Mouse (Mus musculus) midbrain, embryonic 10.5 days (tissue): ENCODE results near the gene Kdelc1. TPM values are rescaled to one million over a fixed set of nuclear protein-coding genes. Genes with fewer than 3 reads are reported as not detected.

ENCODE experiments used
- DNase-seq: peaks from one replicate; pipeline ENCODE4 v3.0.0-alpha.2; 2017; ENCODE audit warnings: low spot score
- H3K27ac ChIP-seq: fragments of 300-500 bp; sonication (generic); replicated peaks from 2 replicates; pipeline ENCODE4 v1.5.1; 2016; ENCODE audit warnings: mild to moderate bottlenecking
- H3K27me3 ChIP-seq: fragments of 300-500 bp; sonication (generic); 2 replicates; pipeline ENCODE4 v1.6.1; 2016; ENCODE audit warnings: low read depth, mild to moderate bottlenecking; ENCODE audit not compliant: poor library complexity, severe bottlenecking
- H3K36me3 ChIP-seq: fragments of 300-500 bp; sonication (generic); 2 replicates; pipeline ENCODE4 v1.6.1; 2016; ENCODE audit warnings: mild to moderate bottlenecking, moderate library complexity
- H3K4me1 ChIP-seq: fragments of 300-500 bp; sonication (generic); 2 replicates; pipeline ENCODE4 v1.6.1; 2016
- H3K4me3 ChIP-seq: fragments of 300-500 bp; sonication (generic); 2 replicates; pipeline ENCODE4 v1.5.1; 2016; ENCODE audit warnings: mild to moderate bottlenecking, moderate library complexity
- H3K9me3 ChIP-seq: fragments of 300-500 bp; sonication (generic); replicated peaks from 2 replicates; pipeline ENCODE4 v1.6.1; 2016; ENCODE audit warnings: mild to moderate bottlenecking
- whole genome bisulfite sequencing: fragments of 180-500 bp; shearing (Covaris S2); methylation state at CpG from one replicate; pipeline ENCODE4 v1.1.7; 2016; 5-methylcytosine and 5-hydroxymethylcytosine counted together
- polyA plus RNA-seq: library from polyadenylated mRNA; unstranded; fragments of >200 nt; fragmentation: Nextera tagmentation; extraction: Ambion mirVana; gene quantifications from 2 replicates; pipeline ENCODE4 v1.2.1, GENCODE M21; 2016

Gene Kdelc1
- polyA plus RNA-seq, 1 experiment from 2014 or later = 64.6 TPM

GRCm38 (mm10) chr1:44122256-44122655 lies 3.6 kb upstream of the Kdelc1 start:
- H3K4me3 ChIP-seq = no peak overlapping the region
- H3K27me3 ChIP-seq = no peaks in the 10 kb centered on the region
- H3K9me3 ChIP-seq = no peaks in the 10 kb centered on the region
- WGBS = 89% methylated on average over 3 of the region's 3 CpGs
- no peak overlapping the region for H3K27ac ChIP-seq
- DNase-seq = no peak
- H3K4me1 ChIP-seq = peaks cover 23% of the 10 kb centered on the region
- H3K36me3 ChIP-seq = peaks cover 35% of the 10 kb centered on the region

GRCm38 (mm10) chr1:44120074-44120406 lies 1.4 kb upstream of the Kdelc1 start:
- no peak for DNase-seq
- no peaks in the 10 kb centered on the region for H3K27me3 ChIP-seq
- H3K36me3 ChIP-seq = peaks cover 40% of the 10 kb centered on the region
- peak overlapping the region; percentile 96 for H3K27ac ChIP-seq
- peak overlapping the region; percentile 78 for H3K4me3 ChIP-seq
- 2% methylated on average over 6 of the region's 6 CpGs for WGBS
- no peaks in the 10 kb centered on the region for H3K9me3 ChIP-seq
- H3K4me1 ChIP-seq = peaks cover 23% of the 10 kb centered on the region

DNA sequence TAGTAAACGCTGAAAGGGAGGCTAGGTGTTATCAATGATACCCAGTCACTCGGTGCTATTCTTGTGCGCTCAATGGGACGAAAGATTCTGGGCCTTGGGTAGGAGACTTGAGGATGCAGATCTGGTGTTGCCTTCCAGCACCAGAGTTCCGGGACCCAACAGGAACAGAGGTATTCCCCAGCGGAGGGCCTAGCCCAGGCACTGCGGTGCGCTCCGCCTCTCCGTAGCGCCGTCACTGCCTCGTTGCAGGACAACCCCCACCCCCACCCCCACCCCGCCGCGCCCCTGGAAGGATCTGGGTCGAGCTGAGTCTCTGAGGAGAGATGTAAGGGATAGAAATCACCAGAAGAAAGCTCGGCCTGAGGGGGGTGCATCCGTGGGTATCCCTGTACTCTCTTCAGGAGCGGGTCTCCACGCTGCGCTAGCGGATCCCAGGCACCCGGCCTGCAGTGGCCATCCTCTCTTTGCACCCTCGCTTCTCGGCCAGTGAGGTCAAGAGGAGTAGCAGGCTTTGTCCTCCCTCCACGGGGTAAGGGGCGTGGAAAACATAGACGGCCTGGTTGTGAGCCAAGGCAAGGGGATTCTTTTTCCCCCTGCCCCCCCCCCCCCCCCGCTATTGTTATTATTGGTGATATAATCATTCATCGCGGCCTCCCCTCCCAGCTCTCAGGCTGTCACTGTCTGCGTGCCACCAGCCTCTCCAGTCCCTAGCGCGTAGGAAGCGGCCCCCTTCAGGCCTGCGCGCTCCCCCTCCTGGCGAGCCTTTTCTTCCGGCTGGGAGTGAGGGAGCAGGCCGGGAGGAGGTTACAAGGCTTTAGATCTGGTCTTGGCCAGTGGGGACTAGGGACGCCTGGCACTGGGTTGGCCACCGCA lies 829 bp upstream of the Kdelc1 start:
- Histone ChIP-seq H3K4me1 (peaks cover 23% of the 10 kb centered on the region), H3K9me3 (no peaks in the 10 kb centered on the region), H3K27me3 (no peaks in the 10 kb centered on the region), H3K27ac (peak overlapping the region; percentile 96), H3K4me3 (peak overlapping the region; percentile 78), H3K36me3 (peaks cover 40% of the 10 kb centered on the region)
- DNase-seq = peak; percentile 88
- whole genome bisulfite sequencing = under 1% methylated on average over 43 of the region's 43 CpGs

GRCm38 (mm10) chr1:44117571-44117970 lies 1.0 kb downstream of the Kdelc1 start:
- peak overlapping the region; percentile 78 for H3K4me3 ChIP-seq
- no peak for DNase-seq
- H3K9me3 ChIP-seq = no peaks in the 10 kb centered on the region
- H3K27me3 ChIP-seq = no peaks in the 10 kb centered on the region
- peaks cover 23% of the 10 kb centered on the region for H3K4me1 ChIP-seq
- peaks cover 46% of the 10 kb centered on the region for H3K36me3 ChIP-seq
- H3K27ac ChIP-seq = peak overlapping the region; percentile 18; the same call in 1 of the 2 replicates

DNA sequence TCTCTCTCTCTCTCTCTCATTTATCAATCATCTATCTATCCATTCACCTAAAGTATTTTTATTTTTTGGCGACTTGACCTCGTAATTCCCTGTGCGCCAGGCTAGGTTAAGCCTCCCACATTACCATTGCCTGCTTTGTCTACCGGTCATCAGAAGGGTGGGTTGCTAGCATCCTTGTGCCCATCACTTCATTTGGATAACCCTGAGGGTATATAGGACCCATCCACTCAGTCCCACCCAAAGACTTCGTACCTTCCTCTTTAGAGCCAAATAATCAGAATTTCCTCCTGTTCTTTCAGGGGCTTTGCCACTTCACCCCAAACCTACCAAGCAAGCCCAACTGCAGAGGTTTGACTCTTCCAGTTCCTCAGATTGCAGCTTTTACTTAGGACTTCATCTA lies 15.7 kb downstream of the Kdelc1 start:
- Histone ChIP-seq H3K4me3 (peak overlapping the region; percentile 71), H3K4me1 (peaks cover 20% of the 10 kb centered on the region), H3K27me3 (no peaks in the 10 kb centered on the region), H3K9me3 (no peaks in the 10 kb centered on the region; the same call in 1 of the 2 replicates), H3K36me3 (peaks cover 46% of the 10 kb centered on the region), H3K27ac (peak overlapping the region; percentile 92)
- DNase-seq = peak; percentile 20
- 20% methylated on average over 5 of the region's 5 CpGs for WGBS

DNA sequence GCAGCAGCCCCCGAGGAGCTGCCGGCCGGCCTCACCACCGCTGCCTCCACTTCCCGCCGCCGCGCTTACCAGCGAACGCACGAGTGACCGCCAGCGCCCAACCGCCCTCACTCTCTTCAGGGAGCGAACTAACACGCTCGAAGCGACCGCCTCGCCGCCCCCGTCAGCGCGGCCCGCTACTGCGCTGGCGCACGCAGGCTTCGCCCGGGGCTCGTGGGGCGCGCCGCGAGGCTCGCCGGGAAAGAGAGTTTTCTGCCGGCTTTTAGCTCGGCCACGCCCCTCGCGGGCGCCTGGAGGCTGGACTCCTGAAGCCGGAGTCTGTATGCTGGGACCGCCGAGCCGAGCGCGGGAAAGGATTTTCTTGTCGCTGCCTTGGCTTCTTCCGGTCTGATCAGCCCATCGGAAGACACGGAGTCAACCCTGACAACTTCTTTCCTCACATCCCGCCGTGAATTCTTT lies 16.3 kb downstream of the Kdelc1 start, which contains the start of gene Tex30:
TSS of gene Tex30 (minus strand) at position 183 of the 459 bp plus-strand sequence.
- H3K27me3 ChIP-seq = no peaks in the 10 kb centered on the region
- peak within 1 kb of the TSS; percentile 71 for H3K4me3 ChIP-seq
- H3K9me3 ChIP-seq = no peaks in the 10 kb centered on the region; the same call in 1 of the 2 replicates
- peak within 1 kb of the TSS; percentile 92 for H3K27ac ChIP-seq
- peaks cover 20% of the 10 kb centered on the region for H3K4me1 ChIP-seq
- under 1% methylated on average over 55 of the region's 55 CpGs for WGBS
- DNase-seq = peak; percentile 96
- peaks cover 46% of the 10 kb centered on the region for H3K36me3 ChIP-seq

DNA sequence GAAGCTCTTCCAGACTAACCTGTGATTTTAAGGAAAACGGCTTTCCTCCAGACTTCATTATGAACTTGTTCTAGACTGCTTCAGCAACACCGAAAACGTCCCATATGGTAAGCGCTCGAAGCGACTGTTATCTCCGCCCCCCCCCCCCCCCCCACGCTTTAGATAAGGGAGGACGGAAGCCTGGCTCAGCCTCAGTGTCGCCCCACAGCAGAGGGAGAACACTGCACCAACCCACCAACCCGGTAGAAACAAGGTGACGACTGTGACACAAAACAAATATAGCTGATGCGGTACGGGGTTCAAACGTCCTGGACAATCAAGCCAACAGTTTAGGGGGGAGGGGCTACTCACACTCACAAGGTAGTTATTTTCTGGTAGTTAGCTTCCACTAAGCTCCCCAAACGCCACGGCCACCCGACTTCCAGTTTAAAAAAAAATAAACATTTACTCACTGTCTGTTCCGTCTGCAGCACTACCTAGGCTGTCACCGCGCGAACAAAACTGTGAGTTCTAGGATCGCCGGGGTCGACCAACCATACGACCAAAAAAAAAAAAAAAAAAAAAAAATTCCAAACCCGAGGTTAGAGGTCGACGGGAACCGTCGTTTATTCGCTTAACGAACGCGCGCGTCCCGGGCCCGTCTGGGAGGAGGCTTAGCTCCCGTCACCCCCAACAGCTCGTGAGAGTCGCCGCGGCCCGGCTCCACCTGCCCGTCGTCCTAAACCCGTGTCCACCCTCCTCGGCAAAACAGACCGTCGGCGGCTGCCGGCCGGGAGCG lies 17.0 kb downstream of the Kdelc1 start:
- H3K27ac ChIP-seq = peak overlapping the region; percentile 92
- DNase-seq = peak; percentile 56
- WGBS = 0% methylated on average over 55 of the region's 55 CpGs

GRCm38 (mm10) chr1:44064625-44065024 lies 54.0 kb downstream of the Kdelc1 start:
- H3K4me1 ChIP-seq = no peaks in the 10 kb centered on the region

More for the DNA sequence above, 17.0 kb downstream of the Kdelc1 start:
- H3K4me1 ChIP-seq = peaks cover 20% of the 10 kb centered on the region
- no peaks in the 10 kb centered on the region for H3K27me3 ChIP-seq
- peak overlapping the region; percentile 71 for H3K4me3 ChIP-seq
- H3K9me3 ChIP-seq = no peaks in the 10 kb centered on the region; the same call in 1 of the 2 replicates
- H3K36me3 ChIP-seq = peaks cover 46% of the 10 kb centered on the region

DNA sequence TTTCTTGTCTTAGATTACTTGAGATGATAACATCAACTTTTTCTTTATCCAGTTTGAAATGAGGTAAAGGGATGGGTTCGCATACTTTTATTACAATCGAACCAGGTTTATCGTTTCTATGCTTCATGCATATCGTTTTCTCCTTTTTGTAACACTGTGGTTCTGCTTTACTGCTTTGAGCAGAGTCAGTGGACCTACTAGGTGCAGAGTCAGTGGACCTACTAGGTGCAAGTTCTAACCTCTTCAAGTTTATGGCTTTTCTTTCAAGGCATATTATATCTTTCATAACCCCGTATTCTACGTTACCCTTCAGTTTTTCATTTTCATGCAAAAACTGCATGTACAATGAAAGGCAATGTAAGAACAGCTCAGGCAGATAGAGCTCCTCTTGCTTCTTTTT lies 55.2 kb downstream of the Kdelc1 start:
- Histone ChIP-seq H3K9me3 (no peaks in the 10 kb centered on the region), H3K4me1 (no peaks in the 10 kb centered on the region), H3K27ac (no peak overlapping the region), H3K4me3 (no peak overlapping the region), H3K36me3 (no peaks in the 10 kb centered on the region), H3K27me3 (no peaks in the 10 kb centered on the region)
- WGBS = 96% methylated on average over 6 of the region's 6 CpGs
- no peak for DNase-seq

More at GRCm38 (mm10) chr1:44064625-44065024, 54.0 kb downstream of the Kdelc1 start:
- H3K4me3 ChIP-seq = no peak overlapping the region
- no peak for DNase-seq
- H3K27me3 ChIP-seq = no peaks in the 10 kb centered on the region
- WGBS = 0% methylated on average over 1 of the region's 1 CpGs
- H3K36me3 ChIP-seq = no peaks in the 10 kb centered on the region
- H3K27ac ChIP-seq = no peak overlapping the region
- H3K9me3 ChIP-seq = no peaks in the 10 kb centered on the region

- no peak within 1 kb of the TSS for H3K4me3 ChIP-seq
These were observed 56.8 kb downstream of the Kdelc1 start, which contains the start of gene Gm8251 for GRCm38 (mm10) chr1:44061836-44062235. TSS of gene Gm8251 (minus strand) at chr1:44061936.

GRCm38 (mm10) chr1:44057805-44058204 lies 60.8 kb downstream of the Kdelc1 start:
- Histone ChIP-seq H3K27me3 (no peaks in the 10 kb centered on the region), H3K36me3 (no peaks in the 10 kb centered on the region), H3K4me3 (no peak overlapping the region), H3K4me1 (no peaks in the 10 kb centered on the region), H3K9me3 (no peaks in the 10 kb centered on the region), H3K27ac (no peak overlapping the region)
- 82% methylated on average over 3 of the region's 3 CpGs for WGBS
- no peak for DNase-seq

More at GRCm38 (mm10) chr1:44061836-44062235, 56.8 kb downstream of the Kdelc1 start, which contains the start of gene Gm8251:
- Histone ChIP-seq H3K9me3 (no peaks in the 10 kb centered on the region), H3K4me1 (no peaks in the 10 kb centered on the region), H3K27ac (no peak within 1 kb of the TSS), H3K36me3 (no peaks in the 10 kb centered on the region), H3K27me3 (no peaks in the 10 kb centered on the region)
- 87% methylated on average over 2 of the region's 2 CpGs for WGBS
- DNase-seq = no peak
